Mouse (Mus musculus): Measurements from ENCODE around the gene Podxl.

GRCm38 (mm10) chr6:31486601-31487000 is 77.2 kb downstream of the Podxl start:
- TF ChIP-seq CTCF (IDR thresholded peaks at IDR 0.05; ENCODE audit: low read depth) = no peak
- no peak for TF ChIP-seq EP300 (IDR thresholded peaks at IDR 0.05; ENCODE audit: low read depth)
